Mouse (Mus musculus): ENCODE measurements around the gene Fam114a1. TPM values are rescaled to one million over a fixed set of nuclear protein-coding genes. Genes with fewer than 3 reads are reported as not detected.

The Fam114a1 gene
- 15.4 and 18.9 TPM in 2 replicates for polyA plus RNA-seq (2012; rRNA removed)

GRCm38 (mm10) chr5:64969861-64970771 is at the start of gene Fam114a1:
TSS of gene Fam114a1 (plus strand) at chr5:64970071.
- H3K36me3 ChIP-seq (ENCODE audit: control insufficient read depth, insufficient read depth, low read length): no peaks in the 10 kb centered on the region
- no peaks in the 10 kb centered on the region for H3K27me3 ChIP-seq (ENCODE audit: control insufficient read depth, insufficient read depth, low read length)
- H3K4me3 ChIP-seq (ENCODE audit: low read depth, low read length): peak within 1 kb of the TSS; percentile 94
- TF ChIP-seq CTCF (IDR thresholded peaks at IDR 0.05; ENCODE audit: extremely low read depth, insufficient read length, insufficient replicate concordance, low read depth, low read length) (no peak), POLR2A (IDR thresholded peaks at IDR 0.05; ENCODE audit: low read depth, low read length) (no peak)
- H3K4me1 ChIP-seq (ENCODE audit: control insufficient read depth, insufficient read depth, insufficient read length, low read length): peaks cover 8% of the 10 kb centered on the region; the same call in 1 of the 2 replicates
- peak within 1 kb of the TSS; percentile 77 for H3K27ac ChIP-seq (ENCODE audit: insufficient read depth, low read depth, low read length)
- WGBS: 2% methylated on average over 65 of the region's 68 CpGs

DNA sequence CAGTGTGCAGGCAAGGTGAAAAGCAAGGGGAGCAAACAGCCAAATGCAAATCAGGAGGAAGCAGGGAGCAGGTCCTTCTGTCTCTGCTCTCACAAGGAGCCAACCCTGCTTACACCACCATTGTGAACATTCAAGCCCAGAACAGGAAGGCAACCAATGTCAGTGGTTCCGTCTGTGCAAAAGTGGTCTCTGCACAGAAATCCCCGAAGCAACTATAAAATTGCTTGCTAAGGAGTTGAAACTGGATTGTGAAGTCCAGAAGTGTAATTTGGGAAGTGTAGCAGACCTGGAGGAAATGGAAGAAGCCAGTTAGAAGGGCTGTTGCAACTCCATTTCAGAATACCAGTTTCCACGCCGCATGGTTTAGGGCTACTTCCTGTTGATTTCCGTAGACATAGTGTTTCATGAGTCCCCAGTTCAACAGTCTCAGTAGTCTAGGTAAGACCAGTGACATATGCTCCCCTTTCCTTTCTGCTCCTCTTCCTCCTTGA is 46.9 kb upstream of the Fam114a1 start:
- 87% methylated on average over 5 of the region's 5 CpGs for WGBS
- no peak overlapping the region for H3K4me3 ChIP-seq (ENCODE audit: low read depth, low read length)
- H3K4me1 ChIP-seq (ENCODE audit: control insufficient read depth, insufficient read depth, insufficient read length, low read length): peaks cover 13% of the 10 kb centered on the region; the same call in 1 of the 2 replicates
- H3K27ac ChIP-seq (ENCODE audit: insufficient read depth, low read depth, low read length): no peak overlapping the region; the same call in 1 of the 2 replicates
- H3K36me3 ChIP-seq (ENCODE audit: control insufficient read depth, insufficient read depth, low read length): no peaks in the 10 kb centered on the region
- TF ChIP-seq CTCF (IDR thresholded peaks at IDR 0.05; ENCODE audit: extremely low read depth, insufficient read length, insufficient replicate concordance, low read depth, low read length): no peak
- no peak for TF ChIP-seq POLR2A (IDR thresholded peaks at IDR 0.05; ENCODE audit: low read depth, low read length)
- H3K27me3 ChIP-seq (ENCODE audit: control insufficient read depth, insufficient read depth, low read length): no peaks in the 10 kb centered on the region

GRCm38 (mm10) chr5:64932215-64932614 is 37.7 kb upstream of the Fam114a1 start:
- Histone ChIP-seq H3K27ac (ENCODE audit: insufficient read depth, low read depth, low read length) (peak overlapping the region; percentile 37; the same call in 1 of the 2 replicates), H3K4me1 (ENCODE audit: control insufficient read depth, insufficient read depth, insufficient read length, low read length) (peaks cover 3% of the 10 kb centered on the region), H3K36me3 (ENCODE audit: control insufficient read depth, insufficient read depth, low read length) (no peaks in the 10 kb centered on the region), H3K4me3 (ENCODE audit: low read depth, low read length) (no peak overlapping the region), H3K27me3 (ENCODE audit: control insufficient read depth, insufficient read depth, low read length) (no peaks in the 10 kb centered on the region)
- TF ChIP-seq POLR2A (IDR thresholded peaks at IDR 0.05; ENCODE audit: low read depth, low read length) (no peak), CTCF (IDR thresholded peaks at IDR 0.05; ENCODE audit: extremely low read depth, insufficient read length, insufficient replicate concordance, low read depth, low read length) (no peak)
- 30% methylated on average over 3 of the region's 3 CpGs for WGBS

GRCm38 (mm10) chr5:64932775-64933174 is 37.1 kb upstream of the Fam114a1 start:
- no peaks in the 10 kb centered on the region for H3K36me3 ChIP-seq (ENCODE audit: control insufficient read depth, insufficient read depth, low read length)
- TF ChIP-seq CTCF (IDR thresholded peaks at IDR 0.05; ENCODE audit: extremely low read depth, insufficient read length, insufficient replicate concordance, low read depth, low read length): no peak
- TF ChIP-seq POLR2A (IDR thresholded peaks at IDR 0.05; ENCODE audit: low read depth, low read length): no peak
- peak overlapping the region; percentile 37 for H3K27ac ChIP-seq (ENCODE audit: insufficient read depth, low read depth, low read length)
- peaks cover 3% of the 10 kb centered on the region for H3K4me1 ChIP-seq (ENCODE audit: control insufficient read depth, insufficient read depth, insufficient read length, low read length)
- peak overlapping the region; percentile 45 for H3K4me3 ChIP-seq (ENCODE audit: low read depth, low read length)
- H3K27me3 ChIP-seq (ENCODE audit: control insufficient read depth, insufficient read depth, low read length): no peaks in the 10 kb centered on the region
- 87% methylated on average over 15 of the region's 15 CpGs for WGBS

DNA sequence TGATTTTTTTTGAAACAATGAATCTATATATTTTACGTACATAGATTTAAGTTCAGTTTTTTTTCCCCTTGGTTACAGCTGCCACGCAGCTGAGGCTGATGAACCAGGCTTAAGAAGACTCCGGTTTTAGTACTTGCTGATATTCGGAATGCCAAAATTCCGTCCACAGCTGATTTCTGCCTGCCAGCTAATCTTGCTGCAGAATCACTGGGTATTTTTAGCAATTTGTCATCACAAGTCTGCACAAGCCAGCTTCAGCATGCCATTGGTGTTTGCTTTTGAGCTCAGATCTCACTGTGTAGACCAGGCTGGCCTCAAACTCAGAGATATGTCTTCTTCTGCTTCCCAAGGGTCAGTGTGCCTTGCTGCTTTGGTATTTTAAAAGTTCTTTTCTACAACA is 18.4 kb upstream of the Fam114a1 start:
- no peak overlapping the region for H3K4me3 ChIP-seq (ENCODE audit: low read depth, low read length)
- TF ChIP-seq CTCF (IDR thresholded peaks at IDR 0.05; ENCODE audit: extremely low read depth, insufficient read length, insufficient replicate concordance, low read depth, low read length) (no peak), POLR2A (IDR thresholded peaks at IDR 0.05; ENCODE audit: low read depth, low read length) (no peak)
- no peak overlapping the region for H3K27ac ChIP-seq (ENCODE audit: insufficient read depth, low read depth, low read length)
- WGBS: 92% methylated on average over 5 of the region's 5 CpGs
- no peaks in the 10 kb centered on the region for H3K4me1 ChIP-seq (ENCODE audit: control insufficient read depth, insufficient read depth, insufficient read length, low read length)
- H3K27me3 ChIP-seq (ENCODE audit: control insufficient read depth, insufficient read depth, low read length): no peaks in the 10 kb centered on the region
- H3K36me3 ChIP-seq (ENCODE audit: control insufficient read depth, insufficient read depth, low read length): no peaks in the 10 kb centered on the region

DNA sequence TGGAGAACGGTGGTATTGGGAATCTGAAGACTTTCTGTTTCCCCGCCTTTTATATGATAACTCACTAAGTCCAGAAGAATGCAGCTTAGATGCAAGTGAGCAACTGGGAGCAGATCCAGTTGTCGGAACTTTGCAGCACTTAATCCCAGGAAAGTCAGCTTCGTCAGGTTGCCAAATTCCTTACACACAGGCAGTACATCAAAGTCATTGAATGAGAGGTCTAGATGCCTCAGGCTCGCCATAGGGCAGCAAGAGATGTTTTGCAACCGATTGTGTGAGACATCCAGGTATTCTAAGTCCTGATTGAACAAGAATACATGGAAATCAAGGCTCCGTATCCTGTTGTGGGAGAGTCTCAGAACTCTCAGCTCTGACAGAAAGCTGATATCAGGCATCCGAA is 14.9 kb upstream of the Fam114a1 start:
- Histone ChIP-seq H3K27ac (ENCODE audit: insufficient read depth, low read depth, low read length) (no peak overlapping the region), H3K4me1 (ENCODE audit: control insufficient read depth, insufficient read depth, insufficient read length, low read length) (no peaks in the 10 kb centered on the region), H3K36me3 (ENCODE audit: control insufficient read depth, insufficient read depth, low read length) (no peaks in the 10 kb centered on the region), H3K4me3 (ENCODE audit: low read depth, low read length) (no peak overlapping the region), H3K27me3 (ENCODE audit: control insufficient read depth, insufficient read depth, low read length) (no peaks in the 10 kb centered on the region)
- 79% methylated on average over 8 of the region's 8 CpGs for WGBS
- TF ChIP-seq CTCF (IDR thresholded peaks at IDR 0.05; ENCODE audit: extremely low read depth, insufficient read length, insufficient replicate concordance, low read depth, low read length): no peak
- TF ChIP-seq POLR2A (IDR thresholded peaks at IDR 0.05; ENCODE audit: low read depth, low read length): no peak
